Mouse (Mus musculus) megakaryocyte-erythroid progenitor cell, adult 5-6 weeks (primary cell): ENCODE results near the gene Sipa1l1. TPM values are rescaled to one million over a fixed set of nuclear protein-coding genes. Genes with fewer than 3 reads are reported as not detected.
A peak's percentile ranks its signal among the peaks of the same experiment; 100 is the strongest.
"Not testable (repeated sequence)": the region's sequence is repeated elsewhere in the genome, so short reads cannot be mapped to it uniquely, and the experiment has no call there.

Experiments used
- ATAC-seq: replicated peaks from 2 replicates; pipeline ENCODE4 v1.8.0; 2016; ENCODE audit warnings: mild to moderate bottlenecking, inconsistent platforms; ENCODE audit not compliant: severe bottlenecking, poor library complexity, low FRiP score, low TSS enrichment
- total RNA-seq, 2 experiments: library from RNA; stranded (forward) in 1 of 2; stranded (reverse) in 1 of 2; fragments of 200-1000, 215-1000 nt in 1 of 2; fragments of >200 nt in 1 of 2; fragmentation: Nextera tagmentation in 1 of 2; gene quantifications; 2 replicates each; pipeline ENCODE4 v1.2.3; 2014 to 2017

Gene Sipa1l1
- total RNA-seq, 2 experiments from 2014 or later: 26.9 to 47.1 TPM

GRCm38 (mm10) chr12:82480425-82480824 lies 311.3 kb downstream of the Sipa1l1 start:
- ATAC-seq: not testable (repeated sequence)

DNA sequence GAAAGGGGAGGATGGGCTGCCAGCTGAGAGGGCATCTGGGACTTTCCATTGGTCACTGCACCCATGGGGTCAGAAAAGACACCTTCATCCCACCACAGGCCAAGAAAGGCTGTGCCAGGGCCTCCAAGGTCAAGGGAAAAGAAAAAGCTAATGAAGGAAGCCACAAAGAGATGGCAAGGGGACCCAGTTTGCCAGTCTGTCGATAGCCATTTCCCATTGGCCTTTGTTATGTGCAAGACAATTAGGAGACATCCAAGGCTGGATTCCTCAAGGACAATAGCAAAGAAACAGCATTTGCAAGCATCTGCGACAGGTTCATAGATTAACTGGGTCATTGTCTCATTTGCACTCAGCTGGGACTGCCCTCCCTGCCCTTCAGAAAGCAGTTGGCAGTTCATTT lies 316.3 kb downstream of the Sipa1l1 start:
- ATAC-seq: no peak

GRCm38 (mm10) chr12:82486829-82487560 lies 317.9 kb downstream of the Sipa1l1 start:
- no peak for ATAC-seq

- peak; percentile 78 for ATAC-seq
Measured at GRCm38 (mm10) chr12:82489093-82489492, 320.0 kb downstream of the Sipa1l1 start.

- peak; percentile 43; the same call in 1 of the 2 replicates for ATAC-seq
Measured at GRCm38 (mm10) chr12:82489621-82490020, 320.5 kb downstream of the Sipa1l1 start.

GRCm38 (mm10) chr12:82492456-82492855 lies 323.3 kb downstream of the Sipa1l1 start:
- no peak for ATAC-seq

- ATAC-seq: peak; percentile 53; the same call in 1 of the 2 replicates
Measured at GRCm38 (mm10) chr12:82493260-82493659, 324.1 kb downstream of the Sipa1l1 start.

GRCm38 (mm10) chr12:82495936-82496335 lies 326.8 kb downstream of the Sipa1l1 start:
- no peak for ATAC-seq

GRCm38 (mm10) chr12:82497866-82498631 lies 328.9 kb downstream of the Sipa1l1 start:
- ATAC-seq: 0 out of 2 replicates have a peak, but pooled peaks have one; percentile 26

GRCm38 (mm10) chr12:82498701-82499100 lies 329.6 kb downstream of the Sipa1l1 start:
- ATAC-seq: no peak

DNA sequence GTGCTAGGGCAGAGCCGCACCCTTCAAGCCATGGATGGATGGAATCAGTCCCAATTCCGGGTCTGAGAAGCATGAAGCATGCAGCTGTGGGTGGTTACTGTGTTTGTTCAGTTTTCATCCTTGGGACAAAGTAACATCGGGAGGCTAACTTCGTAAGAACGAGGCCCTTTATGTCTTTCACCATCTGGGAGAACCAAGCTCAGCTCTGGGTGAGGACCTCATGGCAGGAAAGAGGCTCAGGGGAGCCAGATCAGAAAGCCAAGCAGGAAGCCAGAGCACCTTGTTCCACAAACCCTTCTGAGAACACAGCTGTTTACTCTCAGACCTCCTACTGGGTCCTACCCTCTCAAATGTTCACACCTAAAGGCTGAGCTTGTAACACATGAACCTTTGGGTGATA lies 330.6 kb downstream of the Sipa1l1 start:
- no peak for ATAC-seq
